Mouse (Mus musculus): ENCODE data around the gene Ankrd11. TPM values are rescaled to one million over a fixed set of nuclear protein-coding genes. Genes with fewer than 3 reads are reported as not detected.

Ankrd11 gene
- polyA plus RNA-seq, 2 experiments from 2014 or later: 79.7 to 84.1 TPM

GRCm38 (mm10) chr8:123004033-123004922 lies 37.8 kb downstream of the Ankrd11 start:
- ATAC-seq: no peak

- ATAC-seq: peak; percentile 90
Observed at GRCm38 (mm10) chr8:123000311-123000710, 41.8 kb downstream of the Ankrd11 start.

DNA sequence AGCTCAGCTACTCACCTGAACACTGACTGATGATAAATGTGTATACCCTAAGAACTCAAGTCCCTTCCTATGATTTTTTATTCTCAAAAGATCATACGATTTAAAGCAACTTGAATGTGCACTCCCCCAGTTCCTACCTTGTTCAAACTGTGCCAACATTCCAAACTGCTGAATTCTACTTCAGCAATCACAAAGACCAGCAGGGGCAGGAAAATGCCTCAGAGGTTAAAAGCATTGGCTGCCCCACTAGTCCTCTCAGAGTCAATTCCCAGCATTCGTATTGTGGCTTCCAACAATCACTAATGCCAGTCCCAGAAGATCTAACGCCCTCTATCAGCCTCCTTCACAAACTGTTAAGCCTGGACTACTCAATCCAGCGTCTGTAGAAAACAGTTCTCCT lies 44.1 kb downstream of the Ankrd11 start:
- no peak for ATAC-seq

DNA sequence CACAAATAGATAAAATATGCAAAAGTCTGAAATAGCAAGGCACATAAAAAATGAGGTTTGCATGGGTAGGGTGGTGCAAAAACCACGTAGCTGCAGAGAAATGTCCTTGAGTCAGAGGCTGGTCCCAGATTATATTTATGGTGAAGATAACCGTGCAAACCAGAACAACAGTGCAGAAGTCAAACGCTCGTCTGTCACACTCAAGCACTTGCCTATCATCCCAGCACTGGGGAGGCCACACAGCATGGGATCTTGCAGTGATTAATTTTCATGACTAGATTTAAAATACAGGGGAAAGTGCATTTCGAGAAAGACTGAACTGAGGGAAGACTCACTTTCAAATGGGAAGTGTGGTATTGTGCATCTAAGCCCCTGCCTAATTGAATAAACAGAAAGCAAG lies 48.3 kb downstream of the Ankrd11 start:
- ATAC-seq: no peak

- ATAC-seq: no peak
Observed at GRCm38 (mm10) chr8:122993031-122993430, 49.0 kb downstream of the Ankrd11 start.

GRCm38 (mm10) chr8:122992296-122992695 lies 49.8 kb downstream of the Ankrd11 start:
- ATAC-seq: no peak

DNA sequence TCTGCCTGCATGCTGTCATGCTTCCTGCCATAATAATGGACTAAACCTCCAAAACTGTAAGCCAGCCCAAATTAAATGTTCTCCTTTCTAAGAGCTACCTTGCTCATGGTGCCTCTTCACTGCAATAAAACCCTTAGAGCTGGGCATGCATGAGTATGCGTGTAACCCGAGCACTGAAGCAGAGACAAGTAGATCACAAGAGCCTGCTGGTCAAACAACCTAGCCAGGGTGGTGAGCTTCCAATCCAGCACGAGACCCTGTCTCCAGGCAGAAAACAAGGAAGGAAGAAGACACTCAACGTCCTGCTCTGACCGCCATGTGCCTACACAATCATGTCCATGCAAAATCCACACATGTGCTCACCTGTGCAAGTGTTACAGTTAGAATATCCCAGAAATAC lies 50.7 kb downstream of the Ankrd11 start:
- no peak for ATAC-seq

GRCm38 (mm10) chr8:122989976-122990375 lies 52.1 kb downstream of the Ankrd11 start:
- peak; percentile 76 for ATAC-seq

- ATAC-seq: peak; percentile 20
Observed at GRCm38 (mm10) chr8:122988955-122989354, 53.1 kb downstream of the Ankrd11 start.

- no peak for ATAC-seq
Observed at GRCm38 (mm10) chr8:122987255-122987654, 54.8 kb downstream of the Ankrd11 start.

DNA sequence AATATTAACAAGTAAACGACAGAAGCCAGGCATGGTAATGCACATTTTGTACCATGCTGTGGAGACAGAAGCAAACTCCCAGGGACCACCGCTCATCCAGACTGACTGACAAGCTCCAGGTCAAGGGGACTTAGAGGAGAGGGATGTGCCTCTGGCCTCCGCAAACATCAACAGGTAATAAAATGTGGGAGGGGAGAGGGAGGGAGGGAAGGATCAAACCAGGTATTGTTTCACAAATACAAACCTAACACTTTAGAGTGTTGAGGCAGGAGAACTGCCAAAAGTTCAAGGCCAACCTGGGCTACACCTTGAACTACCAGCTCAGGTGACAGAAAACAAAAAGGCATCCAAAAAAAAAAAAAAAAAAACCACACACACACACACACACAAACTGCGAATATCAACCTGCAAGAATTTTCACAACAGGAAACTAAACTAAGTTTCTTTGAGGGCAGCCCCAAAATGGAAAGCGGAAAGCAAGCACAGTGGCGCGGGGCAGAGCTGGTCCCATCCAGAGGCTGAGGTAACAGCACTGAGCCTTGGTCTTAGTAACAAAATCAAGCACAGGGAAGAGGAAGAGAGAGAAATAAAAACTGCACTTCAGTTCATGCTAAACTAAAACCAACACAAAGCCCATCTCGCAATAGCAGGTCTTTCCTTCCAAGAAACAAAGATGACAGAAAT lies 55.4 kb downstream of the Ankrd11 start:
- peak; percentile 33 for ATAC-seq

DNA sequence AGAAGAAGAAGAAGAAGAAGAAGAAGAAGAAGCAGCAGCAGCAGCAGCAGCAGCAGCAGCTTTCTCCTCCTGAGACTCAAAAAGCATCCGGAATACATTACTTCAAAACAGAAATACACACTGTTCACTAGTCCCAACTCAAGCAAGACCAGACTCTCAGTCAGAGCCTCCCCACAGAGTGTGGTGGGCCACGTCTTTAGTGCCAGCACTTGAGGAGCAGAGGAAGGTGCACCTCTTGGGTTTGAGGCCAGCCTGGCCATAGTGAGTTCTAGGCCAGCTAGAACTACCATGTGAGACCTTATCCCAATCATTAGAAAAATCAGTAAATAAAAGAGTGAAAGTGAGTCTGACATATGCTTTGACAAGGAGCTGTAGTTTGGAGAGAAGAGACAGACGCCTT lies 57.9 kb downstream of the Ankrd11 start:
- ATAC-seq: no peak

GRCm38 (mm10) chr8:122983178-122983942 lies 58.7 kb downstream of the Ankrd11 start:
- no peak for ATAC-seq

GRCm38 (mm10) chr8:122981646-122982045 lies 60.4 kb downstream of the Ankrd11 start:
- ATAC-seq: no peak

GRCm38 (mm10) chr8:122979865-122980509 lies 62.1 kb downstream of the Ankrd11 start:
- peak; percentile 60 for ATAC-seq

- no peak for ATAC-seq
Observed at GRCm38 (mm10) chr8:122979424-122979823, 62.7 kb downstream of the Ankrd11 start.

GRCm38 (mm10) chr8:122976046-122976445 lies 66.0 kb downstream of the Ankrd11 start:
- ATAC-seq: no peak

- ATAC-seq: peak; percentile 71
Observed at GRCm38 (mm10) chr8:122969964-122970620, 72.0 kb downstream of the Ankrd11 start.

- ATAC-seq: no peak
Observed at GRCm38 (mm10) chr8:122968145-122968544, 73.9 kb downstream of the Ankrd11 start.

DNA sequence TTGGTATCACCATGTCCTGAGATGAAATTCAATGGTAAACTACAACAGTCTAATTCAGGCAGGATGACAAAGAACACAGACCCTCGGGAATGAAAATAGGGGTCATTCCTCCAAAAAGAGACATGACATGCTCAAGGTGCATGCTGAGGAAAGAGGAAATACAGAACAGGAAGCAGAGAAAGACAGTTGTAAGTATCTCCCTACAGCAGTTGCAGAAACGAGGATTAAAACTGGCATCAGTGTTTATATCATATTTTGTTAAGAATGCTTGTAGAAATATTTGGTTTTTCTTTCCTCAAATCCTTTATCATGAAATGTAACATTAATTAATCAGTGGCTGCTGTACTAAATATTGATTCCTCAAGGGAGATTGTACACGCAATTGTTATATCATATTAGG lies 75.4 kb downstream of the Ankrd11 start:
- no peak for ATAC-seq

DNA sequence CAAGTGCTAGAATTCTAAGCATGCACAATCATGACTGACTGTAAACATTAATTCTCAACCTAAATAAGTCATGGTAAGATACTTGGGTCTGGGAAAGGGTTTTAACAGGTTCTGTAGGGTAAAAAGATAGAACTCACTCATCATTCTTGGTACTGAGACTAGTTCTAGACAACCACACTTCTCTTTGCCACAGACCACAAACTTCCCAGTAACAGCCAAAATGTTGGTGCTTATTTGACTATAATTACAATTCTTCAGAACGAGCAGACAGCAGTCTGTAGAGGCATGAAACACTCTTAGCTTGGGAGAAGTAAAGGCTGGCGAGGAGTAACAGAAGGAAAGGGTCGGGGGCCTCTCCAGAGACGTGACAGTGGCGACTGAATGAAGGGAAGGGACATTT lies 80.0 kb downstream of the Ankrd11 start:
- no peak for ATAC-seq

DNA sequence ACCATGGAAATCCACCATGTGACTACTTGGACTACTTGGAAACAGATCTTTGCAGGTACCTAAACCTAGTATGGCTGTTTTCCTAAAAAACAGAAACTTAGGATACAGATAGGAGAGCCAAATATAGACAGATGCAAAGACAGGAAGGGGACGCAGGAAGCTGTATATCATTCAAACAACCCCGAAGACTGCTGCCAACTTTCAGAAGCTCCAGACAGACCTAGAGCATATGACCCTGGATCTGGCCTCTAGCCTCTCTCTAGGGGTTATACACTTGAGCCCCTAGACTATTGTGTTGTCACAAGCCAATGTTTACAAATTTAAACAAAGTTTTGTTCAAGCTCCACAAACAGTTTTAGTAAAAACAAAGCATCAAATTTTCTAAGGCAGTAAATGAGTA lies 80.6 kb downstream of the Ankrd11 start:
- ATAC-seq: peak; percentile 57

All from CD4-positive, CD25-positive, alpha-beta regulatory T cell, adult 4 months (primary cell).